Mouse (Mus musculus) thymus, postnatal 10 days (tissue): Measurements from ENCODE around the gene Prss43.

Experiments
- DNase-seq, 2 experiments: peaks; one replicate each; pipeline ENCODE4 v3.0.0; 2021; ENCODE audit warnings: low spot score in 2 of 2

Prss43 gene

GRCm38 (mm10) chr9:110840905-110841304 lies 14.4 kb downstream of the Prss43 start:
- DNase-seq: no peak

GRCm38 (mm10) chr9:110841438-110841837 lies 14.9 kb downstream of the Prss43 start:
- no peak for DNase-seq

- no peak for DNase-seq
Measured at GRCm38 (mm10) chr9:110844206-110844605, 17.7 kb downstream of the Prss43 start, which contains the start of gene Prss46. Gene Prss46 (plus strand): TSS chr9:110844506.

GRCm38 (mm10) chr9:110849162-110849561 lies 22.7 kb downstream of the Prss43 start:
- no peak for DNase-seq

GRCm38 (mm10) chr9:110855903-110856302 lies 29.4 kb downstream of the Prss43 start:
- DNase-seq: no peak

- DNase-seq: no peak
Measured at GRCm38 (mm10) chr9:110856920-110857319, 30.4 kb downstream of the Prss43 start.

GRCm38 (mm10) chr9:110857781-110858472 lies 31.4 kb downstream of the Prss43 start, which contains the start of gene Prss50:
Gene Prss50 (plus strand): TSS chr9:110857967.
- DNase-seq: peak in 1 of 2 experiments; percentile 30

- no peak for DNase-seq
Measured at GRCm38 (mm10) chr9:110858523-110858922, 32.0 kb downstream of the Prss43 start.

- no peak for DNase-seq
Measured at GRCm38 (mm10) chr9:110858967-110859596, 32.6 kb downstream of the Prss43 start.

GRCm38 (mm10) chr9:110871030-110871429 lies 44.5 kb downstream of the Prss43 start:
- no peak for DNase-seq

- no peak for DNase-seq
Measured at GRCm38 (mm10) chr9:110873681-110874659, 47.5 kb downstream of the Prss43 start.

- DNase-seq: no peak
Measured at GRCm38 (mm10) chr9:110874660-110875191, 48.2 kb downstream of the Prss43 start.

- DNase-seq: no peak
Measured at GRCm38 (mm10) chr9:110875288-110875695, 48.8 kb downstream of the Prss43 start.

GRCm38 (mm10) chr9:110877353-110877752 lies 50.9 kb downstream of the Prss43 start:
- no peak for DNase-seq

- no peak for DNase-seq
Measured at GRCm38 (mm10) chr9:110877888-110878287, 51.4 kb downstream of the Prss43 start.

GRCm38 (mm10) chr9:110879191-110879920 lies 52.9 kb downstream of the Prss43 start, which contains the start of gene Als2cl:
Gene Als2cl (plus strand): TSS chr9:110879870.
- DNase-seq: no peak

GRCm38 (mm10) chr9:110879998-110880561 lies 53.6 kb downstream of the Prss43 start, which contains the start of gene Tmie:
Gene Tmie (minus strand): TSS chr9:110880113.
- DNase-seq: peak in 1 of 2 experiments; percentile 54

- no peak for DNase-seq
Measured at GRCm38 (mm10) chr9:110880772-110881171, 54.3 kb downstream of the Prss43 start.
